Mouse (Mus musculus) lung, adult 2 months (tissue): ENCODE results near the gene Zbtb20.

Experiments used
- CTCF ChIP-seq: fragments of 200-500 bp; IDR thresholded peaks from 2 replicates; pipeline ENCODE4 v1.5.1; 2011; ENCODE audit warnings: mild to moderate bottlenecking, low read length, control low read depth; ENCODE audit not compliant: insufficient read depth
- POLR2A ChIP-seq: fragments of 200-500 bp; IDR thresholded peaks from 2 replicates; pipeline ENCODE4 v1.6.1; 2011; ENCODE audit warnings: low read depth, mild to moderate bottlenecking, control low read depth, low read length, borderline replicate concordance; ENCODE audit errors: extremely low read depth

GRCm38 (mm10) chr16:42866061-42866460 is 9.6 kb upstream of the Zbtb20 start:
- no peak for TF ChIP-seq POLR2A
- no peak for TF ChIP-seq CTCF
